Mouse (Mus musculus) urinary bladder, postnatal 0 days (tissue): Measurements from ENCODE around the gene Rhox3a. TPM values are rescaled to one million over a fixed set of nuclear protein-coding genes. Genes with fewer than 3 reads are reported as not detected.

Source experiments
- polyA plus RNA-seq: library from polyadenylated mRNA; unstranded; fragments of >200 nt; fragmentation: Nextera tagmentation; extraction: Ambion mirVana; gene quantifications from 2 replicates; pipeline ENCODE4 v1.2.1, GENCODE M21; 2015

The Rhox3a gene
- polyA plus RNA-seq: not detected in 2 replicates

GRCm38 (mm10) chrX:37249619-37250018 is at the start of gene Rhox3a:
Rhox3a (plus strand) TSS chrX:37249919.

GRCm38 (mm10) chrX:37210941-37211340 is 38.8 kb upstream of the Rhox3a start, which contains the start of gene Gm9:
Gm9 (minus strand) TSS chrX:37211041.

GRCm38 (mm10) chrX:37222158-37222557 is 27.6 kb upstream of the Rhox3a start, which contains the start of gene Rhox1:
Rhox1 (minus strand) TSS chrX:37222258.

GRCm38 (mm10) chrX:37244676-37245075 is 5.0 kb upstream of the Rhox3a start, which contains the start of gene Rhox2a:
Rhox2a (plus strand) TSS chrX:37244976.

GRCm38 (mm10) chrX:37265038-37265437 is 15.3 kb downstream of the Rhox3a start, which contains the start of gene Rhox4a:
Rhox4a (plus strand) TSS chrX:37265338.

Other genes starting within 250 kb of the Rhox3a start
- not detected in 2 replicates for gene Sowahd, start 201.1 kb upstream of the Rhox3a start, polyA plus RNA-seq
- gene Rpl39, start 164.5 kb upstream of the Rhox3a start, polyA plus RNA-seq: 542 and 608 TPM in 2 replicates
- 8.7 and 9.7 TPM in 2 replicates for gene Upf3b, start 139.6 kb upstream of the Rhox3a start, polyA plus RNA-seq
- gene Nkap, start 123.1 kb upstream of the Rhox3a start, polyA plus RNA-seq: 7.1 and 8.0 TPM in 2 replicates
- not detected in 2 replicates for gene Akap14, start 81.1 kb upstream of the Rhox3a start, polyA plus RNA-seq
- 773 and 849 TPM in 2 replicates for gene Ndufa1, start 58.8 kb upstream of the Rhox3a start, polyA plus RNA-seq
- gene Rnf113a1, start 58.7 kb upstream of the Rhox3a start, polyA plus RNA-seq: 7.9 and 8.0 TPM in 2 replicates
- not detected in 2 replicates for gene Gm9, start 38.9 kb upstream of the Rhox3a start, polyA plus RNA-seq
- not detected in 2 replicates for gene Rhox1, start 27.7 kb upstream of the Rhox3a start, polyA plus RNA-seq
- not detected in 2 replicates for gene Rhox2a, start 4.9 kb upstream of the Rhox3a start, polyA plus RNA-seq
- gene Rhox4a, start 15.4 kb downstream of the Rhox3a start, polyA plus RNA-seq: not detected in 2 replicates
- gene Rhox3a2, start 130.1 kb downstream of the Rhox3a start, polyA plus RNA-seq: not detected in 2 replicates
- gene Rhox4a2, start 140.9 kb downstream of the Rhox3a start, polyA plus RNA-seq: not detected in 2 replicates
- not detected in 2 replicates for gene Rhox2b, start 162.1 kb downstream of the Rhox3a start, polyA plus RNA-seq
- gene Rhox4b, start 182.6 kb downstream of the Rhox3a start, polyA plus RNA-seq: not detected in 2 replicates
- not detected in 2 replicates for gene Rhox2c, start 203.8 kb downstream of the Rhox3a start, polyA plus RNA-seq
- not detected in 2 replicates for gene Rhox3c, start 208.7 kb downstream of the Rhox3a start, polyA plus RNA-seq
- not detected in 2 replicates for gene Rhox4c, start 230.4 kb downstream of the Rhox3a start, polyA plus RNA-seq
- not detected in 2 replicates for gene Rhox2d, start 243.5 kb downstream of the Rhox3a start, polyA plus RNA-seq